Mouse (Mus musculus) midbrain, postnatal 0 days (tissue): ENCODE data around the gene Hemk1. TPM values are rescaled to one million over a fixed set of nuclear protein-coding genes. Genes with fewer than 3 reads are reported as not detected.
A peak's percentile ranks its signal among the peaks of the same experiment; 100 is the strongest.

ENCODE experiments used
- ATAC-seq: fragments of 200-750 bp; cut with Nextera tagmentation; 2 replicates; pipeline ENCODE4 v1.8.0; 2017; ENCODE audit warnings: moderate number of reproducible peaks, mild to moderate bottlenecking, moderate TSS enrichment, moderate library complexity; ENCODE audit not compliant: low FRiP score
- DNase-seq: peaks from one replicate; pipeline ENCODE4 v3.0.0-alpha.2; 2015; ENCODE audit warnings: low spot score
- H3K27ac ChIP-seq: fragments of 300-500 bp; sonication (generic); 2 replicates; pipeline ENCODE4 v1.5.1; 2014; ENCODE audit warnings: low read depth, mild to moderate bottlenecking, low read length, mixed read lengths
- H3K27me3 ChIP-seq: fragments of 300-500 bp; sonication (generic); 2 replicates; pipeline ENCODE4 v1.6.1; 2014; ENCODE audit warnings: low read length, control low read depth, mixed read lengths; ENCODE audit not compliant: insufficient read depth
- H3K36me3 ChIP-seq: fragments of 300-500 bp; sonication (generic); 2 replicates; pipeline ENCODE4 v1.6.1; 2014; ENCODE audit warnings: low read length, control low read depth, mixed read lengths; ENCODE audit not compliant: insufficient read depth
- H3K4me1 ChIP-seq: fragments of 300-500 bp; sonication (generic); 2 replicates; pipeline ENCODE4 v1.6.1; 2014; ENCODE audit warnings: mild to moderate bottlenecking, control low read depth, antibody characterized with exemption, low read length, mixed read lengths; ENCODE audit not compliant: insufficient read depth
- H3K4me2 ChIP-seq: fragments of 300-500 bp; sonication (generic); 2 replicates; pipeline ENCODE4 v1.6.1; 2014; ENCODE audit warnings: low read depth, mild to moderate bottlenecking, low read length, mixed read lengths; ENCODE audit not compliant: poor library complexity, severe bottlenecking
- H3K4me3 ChIP-seq: fragments of 300-500 bp; sonication (generic); 2 replicates; pipeline ENCODE4 v1.5.1; 2014; ENCODE audit warnings: low read depth, mild to moderate bottlenecking, low read length, moderate library complexity
- H3K9ac ChIP-seq: fragments of 300-500 bp; sonication (generic); replicated peaks from 2 replicates; pipeline ENCODE4 v1.6.1; 2014; ENCODE audit warnings: mild to moderate bottlenecking, low read length, moderate library complexity, mixed read lengths; ENCODE audit not compliant: poor library complexity, severe bottlenecking
- H3K9me3 ChIP-seq: fragments of 300-500 bp; sonication (generic); 2 replicates; pipeline ENCODE4 v1.6.1; 2016; ENCODE audit warnings: low read length, control low read depth
- CTCF ChIP-seq: IDR thresholded peaks from 2 replicates; pipeline ENCODE4 v1.5.1; 2016; ENCODE audit warnings: antibody characterized with exemption, mild to moderate bottlenecking
- WGBS: fragments of 180-500 bp; shearing (Covaris S2); extraction: QIAGEN DNeasy Blood & Tissue Kit; methylation state at CpG from one replicate; pipeline ENCODE4 v1.1.7; 2014; 5-methylcytosine and 5-hydroxymethylcytosine counted together
- polyA plus RNA-seq: library from polyadenylated mRNA; unstranded; fragments of >200 nt; fragmentation: Nextera tagmentation; extraction: Ambion mirVana; gene quantifications from 2 replicates; pipeline ENCODE4 v1.2.1, GENCODE M21; 2015
- total RNA-seq: library from RNA; depleted of rRNA; stranded (reverse); fragments of >200 nt; gene quantifications from 2 replicates; pipeline ENCODE4 v1.2.3, GENCODE M21; 2014

Hemk1 gene
- total and polyA plus RNA-seq, 2 experiments from 2014 or later, result 15.8 to 15.9 TPM

GRCm38 (mm10) chr9:107340911-107341645 lies 2.9 kb upstream of the Hemk1 start:
- Histone ChIP-seq H3K9me3 (no peaks in the 10 kb centered on the region), H3K9ac (peak overlapping the region; percentile 76), H3K4me2 (peak overlapping the region; percentile 78), H3K4me3 (peak overlapping the region; percentile 67), H3K4me1 (peaks cover 16% of the 10 kb centered on the region; the same call in 1 of the 2 replicates), H3K36me3 (no peaks in the 10 kb centered on the region), H3K27me3 (no peaks in the 10 kb centered on the region), H3K27ac (peak overlapping the region; percentile 62)
- 45% methylated on average over 12 of the region's 12 CpGs for WGBS
- no peak for TF ChIP-seq CTCF
- no peak for DNase-seq
- ATAC-seq, result no peak

GRCm38 (mm10) chr9:107340267-107340859 lies 2.2 kb upstream of the Hemk1 start, which contains the start of gene 6430571L13Rik:
TSS of gene 6430571L13Rik (plus strand) at chr9:107340602.
- Histone ChIP-seq H3K4me3 (peak within 1 kb of the TSS; percentile 67), H3K27ac (peak within 1 kb of the TSS; percentile 62), H3K4me2 (peak within 1 kb of the TSS; percentile 78), H3K9ac (peak within 1 kb of the TSS; percentile 76), H3K4me1 (peaks cover 16% of the 10 kb centered on the region; the same call in 1 of the 2 replicates), H3K9me3 (no peaks in the 10 kb centered on the region), H3K36me3 (no peaks in the 10 kb centered on the region), H3K27me3 (no peaks in the 10 kb centered on the region)
- DNase-seq, result peak; percentile 97
- under 1% methylated on average over 34 of the region's 34 CpGs for WGBS
- peak; percentile 89 for ATAC-seq
- TF ChIP-seq CTCF, result peak; percentile 27; the same call in 1 of the 2 replicates

- DNase-seq (no peak), ATAC-seq (no peak)
- no peak for TF ChIP-seq CTCF
- Histone ChIP-seq H3K9ac (no peak overlapping the region), H3K36me3 (peaks cover 17% of the 10 kb centered on the region), H3K4me1 (peaks cover 15% of the 10 kb centered on the region; the same call in 1 of the 2 replicates), H3K27me3 (no peaks in the 10 kb centered on the region), H3K4me3 (no peak overlapping the region), H3K4me2 (no peak overlapping the region), H3K9me3 (no peaks in the 10 kb centered on the region), H3K27ac (no peak overlapping the region)
- WGBS, result 91% methylated on average over 6 of the region's 6 CpGs
Observed at GRCm38 (mm10) chr9:107336386-107336785, 1.8 kb downstream of the Hemk1 start.

- Histone ChIP-seq H3K27me3 (no peaks in the 10 kb centered on the region), H3K4me3 (no peak overlapping the region), H3K4me1 (peaks cover 12% of the 10 kb centered on the region; the same call in 1 of the 2 replicates), H3K27ac (no peak overlapping the region), H3K36me3 (peaks cover 17% of the 10 kb centered on the region), H3K4me2 (no peak overlapping the region), H3K9me3 (no peaks in the 10 kb centered on the region), H3K9ac (no peak overlapping the region)
- DNase-seq (peak; percentile 51), ATAC-seq (no peak)
- peak; percentile 84 for TF ChIP-seq CTCF
- 13% methylated on average over 5 of the region's 5 CpGs for WGBS
Observed at GRCm38 (mm10) chr9:107335909-107336308, 2.2 kb downstream of the Hemk1 start.

- Histone ChIP-seq H3K9me3 (no peaks in the 10 kb centered on the region), H3K27me3 (no peaks in the 10 kb centered on the region), H3K4me1 (peaks cover 12% of the 10 kb centered on the region; the same call in 1 of the 2 replicates), H3K27ac (no peak overlapping the region), H3K36me3 (peaks cover 17% of the 10 kb centered on the region), H3K9ac (no peak overlapping the region), H3K4me3 (no peak overlapping the region), H3K4me2 (no peak overlapping the region)
- 91% methylated on average over 5 of the region's 5 CpGs for WGBS
- no peak for DNase-seq
- peak; percentile 41 for TF ChIP-seq CTCF
- ATAC-seq, result no peak
Observed at GRCm38 (mm10) chr9:107335046-107335445, 3.1 kb downstream of the Hemk1 start.

GRCm38 (mm10) chr9:107334356-107334755 lies 3.8 kb downstream of the Hemk1 start:
- Histone ChIP-seq H3K27me3 (no peaks in the 10 kb centered on the region), H3K9ac (no peak overlapping the region), H3K27ac (no peak overlapping the region), H3K4me3 (no peak overlapping the region), H3K9me3 (no peaks in the 10 kb centered on the region), H3K36me3 (peaks cover 17% of the 10 kb centered on the region), H3K4me2 (no peak overlapping the region), H3K4me1 (peaks cover 12% of the 10 kb centered on the region; the same call in 1 of the 2 replicates)
- no peak for ATAC-seq
- 89% methylated on average over 6 of the region's 6 CpGs for WGBS
- TF ChIP-seq CTCF, result no peak
- no peak for DNase-seq
